Mouse (Mus musculus): ENCODE measurements around the gene Rufy4. TPM values are rescaled to one million over a fixed set of nuclear protein-coding genes. Genes with fewer than 3 reads are reported as not detected.

Gene Rufy4
- polyA plus RNA-seq, 1 experiment: not detected

DNA sequence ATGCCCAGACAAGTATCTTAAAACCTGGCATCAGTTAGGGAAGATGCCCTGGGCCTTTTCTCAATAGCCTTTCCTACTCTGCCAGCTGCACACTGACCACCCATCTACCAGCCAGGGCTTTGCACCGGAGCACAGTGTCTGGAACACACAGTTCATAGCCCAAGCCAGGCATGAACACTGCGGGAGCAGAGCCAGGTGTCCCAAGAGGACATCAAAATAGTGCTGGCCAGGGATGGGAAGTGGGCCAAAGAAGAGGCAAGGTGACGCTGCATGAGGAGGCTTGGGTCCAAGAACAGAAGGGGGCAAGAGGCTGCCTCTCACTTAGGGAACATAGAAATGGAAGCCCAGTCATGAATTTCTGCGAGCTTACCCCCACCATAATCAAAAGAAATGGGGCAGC lies 19.7 kb upstream of the Rufy4 start:
- Histone ChIP-seq H3K4me3 (no peak overlapping the region), H3K36me3 (ENCODE audit: control insufficient read depth, insufficient read depth) (no peaks in the 10 kb centered on the region), H3K4me2 (ENCODE audit: low read depth) (no peak overlapping the region), H3ac (ENCODE audit: control insufficient read depth, insufficient read length) (no peak overlapping the region), H3K79me2 (ENCODE audit: control insufficient read depth, insufficient read depth) (no peaks in the 10 kb centered on the region), H3K27me3 (ENCODE audit: control insufficient read depth, insufficient read depth, insufficient read length) (peaks cover 5% of the 10 kb centered on the region)
- TF ChIP-seq E2F4 (IDR thresholded peaks at IDR 0.05; ENCODE audit: insufficient read depth) (no peak), SRF (IDR thresholded peaks at IDR 0.05; ENCODE audit: control insufficient read depth, insufficient read length, low read depth) (no peak), MYOD1 (IDR thresholded peaks at IDR 0.05; ENCODE audit: control insufficient read depth in 1 of 3, insufficient read length in 2 of 3, low read depth in 2 of 3) (no peak), POLR2A (IDR thresholded peaks at IDR 0.05; ENCODE audit: insufficient read length, low read depth) (no peak), USF1 (IDR thresholded peaks at IDR 0.05; ENCODE audit: low read depth) (no peak), CEBPB (IDR thresholded peaks at IDR 0.05; ENCODE audit: insufficient read depth, poor library complexity, severe bottlenecking) (no peak)

DNA sequence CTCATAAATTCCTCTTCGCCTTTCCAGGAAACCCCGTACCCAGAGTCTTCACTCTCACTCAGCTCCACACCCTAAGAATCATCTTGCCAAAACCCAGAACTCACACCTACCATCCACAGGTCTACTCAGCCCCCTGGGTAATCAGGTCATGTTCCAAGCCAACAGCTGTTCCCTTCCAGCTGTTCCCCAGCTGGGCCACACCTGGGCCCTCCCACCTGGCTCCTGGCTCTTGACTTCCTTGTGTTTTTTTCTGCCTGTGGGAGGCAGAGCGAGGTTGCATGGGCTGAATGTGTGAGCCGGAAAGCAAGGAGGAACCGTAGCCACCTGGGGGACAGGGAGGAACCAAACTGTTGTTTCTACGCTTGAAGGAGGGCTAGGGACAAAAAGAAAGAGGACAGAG lies 19.1 kb upstream of the Rufy4 start:
- H3K4me3 ChIP-seq: no peak overlapping the region
- H3K27me3 ChIP-seq (ENCODE audit: control insufficient read depth, insufficient read depth, insufficient read length): peaks cover 5% of the 10 kb centered on the region
- TF ChIP-seq SRF (IDR thresholded peaks at IDR 0.05; ENCODE audit: control insufficient read depth, insufficient read length, low read depth) (no peak), USF1 (IDR thresholded peaks at IDR 0.05; ENCODE audit: low read depth) (no peak), E2F4 (IDR thresholded peaks at IDR 0.05; ENCODE audit: insufficient read depth) (no peak), MAX (IDR thresholded peaks at IDR 0.05; ENCODE audit: low read depth) (no peak), MYOD1 (IDR thresholded peaks at IDR 0.05; ENCODE audit: control insufficient read depth in 1 of 3, insufficient read length in 2 of 3, low read depth in 2 of 3) (no peak), MYOG (IDR thresholded peaks at IDR 0.05; ENCODE audit: control insufficient read depth in 1 of 3, insufficient read depth in 1 of 3, insufficient read length in 2 of 3, low read depth in 2 of 3) (no peak), TCF12 (IDR thresholded peaks at IDR 0.05; ENCODE audit: insufficient read depth, poor library complexity, severe bottlenecking) (no peak), REST (IDR thresholded peaks at IDR 0.05; ENCODE audit: insufficient read depth, insufficient read length) (no peak), TCF3 (IDR thresholded peaks at IDR 0.05; ENCODE audit: insufficient read length, low read depth) (no peak), CEBPB (IDR thresholded peaks at IDR 0.05; ENCODE audit: insufficient read depth, poor library complexity, severe bottlenecking) (no peak), POLR2A (IDR thresholded peaks at IDR 0.05; ENCODE audit: insufficient read length, low read depth) (no peak), POLR2AphosphoS2 (IDR thresholded peaks at IDR 0.05; ENCODE audit: insufficient read length, low read depth) (no peak)
- H3K79me2 ChIP-seq (ENCODE audit: control insufficient read depth, insufficient read depth): no peaks in the 10 kb centered on the region
- H3ac ChIP-seq (ENCODE audit: control insufficient read depth, insufficient read length): no peak overlapping the region
- no peaks in the 10 kb centered on the region for H3K36me3 ChIP-seq (ENCODE audit: control insufficient read depth, insufficient read depth)
- H3K4me2 ChIP-seq (ENCODE audit: low read depth): no peak overlapping the region

DNA sequence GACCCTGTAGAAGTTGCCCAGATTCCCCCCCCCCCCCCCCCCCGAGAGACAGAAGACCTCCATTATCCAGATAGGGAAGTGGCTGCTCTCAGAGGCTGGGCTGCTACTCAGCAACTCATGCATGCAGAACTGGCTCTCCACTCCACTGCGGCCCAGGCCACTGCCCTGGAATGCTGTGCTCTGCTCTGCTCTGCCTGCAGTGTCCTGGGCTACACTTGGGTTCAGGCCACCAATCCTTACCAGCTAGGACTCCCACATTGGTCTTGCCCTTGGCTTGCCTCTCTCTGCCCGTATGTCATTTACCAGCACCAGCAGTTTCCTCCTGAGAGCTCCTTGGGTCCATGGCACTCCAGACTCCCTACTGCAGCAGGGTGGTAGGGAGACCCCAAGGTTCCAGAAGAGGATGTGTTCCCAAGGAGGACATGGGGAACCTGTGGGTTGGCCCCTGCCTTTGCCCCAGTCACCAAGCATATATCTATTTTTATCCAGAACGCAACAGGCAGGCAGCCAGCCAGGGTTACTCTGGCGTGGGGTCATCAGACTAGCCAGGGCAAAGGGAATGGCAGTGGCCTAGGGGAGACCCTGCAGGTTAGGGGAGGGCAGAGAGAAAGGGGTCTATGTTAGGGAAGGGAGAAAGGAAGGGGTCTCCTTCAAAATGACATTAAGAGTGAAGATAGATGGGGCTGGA lies 17.3 kb upstream of the Rufy4 start:
- H3ac ChIP-seq (ENCODE audit: control insufficient read depth, insufficient read length): no peak overlapping the region
- H3K27me3 ChIP-seq (ENCODE audit: control insufficient read depth, insufficient read depth, insufficient read length): peaks cover 5% of the 10 kb centered on the region
- H3K4me2 ChIP-seq (ENCODE audit: low read depth): no peak overlapping the region
- H3K4me3 ChIP-seq: no peak overlapping the region
- no peaks in the 10 kb centered on the region for H3K79me2 ChIP-seq (ENCODE audit: control insufficient read depth, insufficient read depth)
- no peak for TF ChIP-seq TCF12 (IDR thresholded peaks at IDR 0.05; ENCODE audit: insufficient read depth, poor library complexity, severe bottlenecking)
- no peak for TF ChIP-seq USF1 (IDR thresholded peaks at IDR 0.05; ENCODE audit: low read depth)
- no peaks in the 10 kb centered on the region for H3K36me3 ChIP-seq (ENCODE audit: control insufficient read depth, insufficient read depth)

DNA sequence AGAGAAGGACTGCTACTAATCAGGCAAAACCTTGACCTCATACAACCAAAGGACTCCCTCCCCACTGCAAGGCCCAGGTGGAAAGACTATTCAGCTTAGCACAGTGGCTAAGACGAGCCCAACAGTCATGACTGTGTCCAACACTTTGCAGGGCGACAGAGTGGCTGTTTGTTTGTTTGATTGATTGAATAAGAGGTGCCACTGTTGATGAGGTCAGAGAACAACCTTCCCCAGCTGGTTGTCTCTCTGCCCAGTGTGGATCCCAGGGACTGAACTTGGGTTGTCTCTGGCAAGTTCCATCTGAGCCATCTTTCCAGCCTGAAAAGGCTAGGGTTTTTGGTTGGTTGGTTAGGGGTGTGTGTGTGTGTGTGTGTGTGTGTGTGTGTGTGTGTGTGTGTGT lies 15.7 kb upstream of the Rufy4 start:
- Histone ChIP-seq H3K27me3 (ENCODE audit: control insufficient read depth, insufficient read depth, insufficient read length) (peaks cover 2% of the 10 kb centered on the region), H3K79me2 (ENCODE audit: control insufficient read depth, insufficient read depth) (no peaks in the 10 kb centered on the region), H3K4me2 (ENCODE audit: low read depth) (no peak overlapping the region), H3ac (ENCODE audit: control insufficient read depth, insufficient read length) (no peak overlapping the region), H3K4me3 (no peak overlapping the region), H3K36me3 (ENCODE audit: control insufficient read depth, insufficient read depth) (no peaks in the 10 kb centered on the region)
- TF ChIP-seq REST (IDR thresholded peaks at IDR 0.05; ENCODE audit: insufficient read depth, insufficient read length) (no peak), TCF3 (IDR thresholded peaks at IDR 0.05; ENCODE audit: insufficient read length, low read depth) (no peak), POLR2AphosphoS2 (IDR thresholded peaks at IDR 0.05; ENCODE audit: insufficient read length, low read depth) (no peak), MAX (IDR thresholded peaks at IDR 0.05; ENCODE audit: low read depth) (no peak), SRF (IDR thresholded peaks at IDR 0.05; ENCODE audit: control insufficient read depth, insufficient read length, low read depth) (no peak), MYOD1 (IDR thresholded peaks at IDR 0.05; ENCODE audit: control insufficient read depth in 1 of 3, insufficient read length in 2 of 3, low read depth in 2 of 3) (no peak)

- Histone ChIP-seq H3K27me3 (ENCODE audit: control insufficient read depth, insufficient read depth, insufficient read length) (no peaks in the 10 kb centered on the region), H3K36me3 (ENCODE audit: control insufficient read depth, insufficient read depth) (no peaks in the 10 kb centered on the region), H3K79me2 (ENCODE audit: control insufficient read depth, insufficient read depth) (no peaks in the 10 kb centered on the region), H3ac (ENCODE audit: control insufficient read depth, insufficient read length) (no peak overlapping the region), H3K4me3 (no peak overlapping the region), H3K4me2 (ENCODE audit: low read depth) (peak overlapping the region; percentile 1)
- TF ChIP-seq MYOG (IDR thresholded peaks at IDR 0.05; ENCODE audit: control insufficient read depth in 1 of 3, insufficient read depth in 1 of 3, insufficient read length in 2 of 3, low read depth in 2 of 3): peak in 1 of 3 experiments; percentile 34
- TF ChIP-seq TCF12 (IDR thresholded peaks at IDR 0.05; ENCODE audit: insufficient read depth, poor library complexity, severe bottlenecking): no peak
- TF ChIP-seq MAX (IDR thresholded peaks at IDR 0.05; ENCODE audit: low read depth): no peak
- TF ChIP-seq SRF (IDR thresholded peaks at IDR 0.05; ENCODE audit: control insufficient read depth, insufficient read length, low read depth): no peak
- TF ChIP-seq MYOD1 (IDR thresholded peaks at IDR 0.05; ENCODE audit: control insufficient read depth in 1 of 3, insufficient read length in 2 of 3, low read depth in 2 of 3): peak in 2 of 3 experiments; percentile 23 to 24
These were observed 14.2 kb upstream of the Rufy4 start for GRCm38 (mm10) chr1:74110932-74111695.
